Mouse (Mus musculus) adrenal gland, postnatal 14 days (tissue): ENCODE results near the gene Tbx6. TPM values are rescaled to one million over a fixed set of nuclear protein-coding genes. Genes with fewer than 3 reads are reported as not detected.

ENCODE experiments used
- DNase-seq: peaks from one replicate; pipeline ENCODE4 v3.0.0; 2021; ENCODE audit warnings: mixed read lengths
- total RNA-seq: library from RNA; stranded (reverse); gene quantifications from 2 replicates; pipeline ENCODE4 v1.2.3, GENCODE M21; 2021

Tbx6 gene
- total RNA-seq, 1 experiment from 2014 or later = 1.5 TPM

DNA sequence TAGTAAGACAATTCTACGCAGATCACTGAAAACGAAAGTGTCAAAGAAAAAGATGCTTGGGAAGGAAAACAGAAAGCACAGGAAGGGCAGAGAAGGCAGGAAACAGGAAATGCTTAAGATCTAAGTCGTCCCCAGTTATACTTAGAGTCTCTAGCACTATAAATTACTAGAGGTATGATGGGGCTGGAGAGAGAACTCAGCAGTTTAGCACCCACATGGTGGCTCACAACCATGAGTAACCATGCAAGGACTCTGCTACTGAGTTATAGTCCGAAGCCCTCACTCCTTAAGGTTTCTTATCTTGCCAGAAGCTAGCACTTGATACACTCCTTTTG, 13.0 kb downstream of the Tbx6 start:
- DNase-seq = no peak

DNA sequence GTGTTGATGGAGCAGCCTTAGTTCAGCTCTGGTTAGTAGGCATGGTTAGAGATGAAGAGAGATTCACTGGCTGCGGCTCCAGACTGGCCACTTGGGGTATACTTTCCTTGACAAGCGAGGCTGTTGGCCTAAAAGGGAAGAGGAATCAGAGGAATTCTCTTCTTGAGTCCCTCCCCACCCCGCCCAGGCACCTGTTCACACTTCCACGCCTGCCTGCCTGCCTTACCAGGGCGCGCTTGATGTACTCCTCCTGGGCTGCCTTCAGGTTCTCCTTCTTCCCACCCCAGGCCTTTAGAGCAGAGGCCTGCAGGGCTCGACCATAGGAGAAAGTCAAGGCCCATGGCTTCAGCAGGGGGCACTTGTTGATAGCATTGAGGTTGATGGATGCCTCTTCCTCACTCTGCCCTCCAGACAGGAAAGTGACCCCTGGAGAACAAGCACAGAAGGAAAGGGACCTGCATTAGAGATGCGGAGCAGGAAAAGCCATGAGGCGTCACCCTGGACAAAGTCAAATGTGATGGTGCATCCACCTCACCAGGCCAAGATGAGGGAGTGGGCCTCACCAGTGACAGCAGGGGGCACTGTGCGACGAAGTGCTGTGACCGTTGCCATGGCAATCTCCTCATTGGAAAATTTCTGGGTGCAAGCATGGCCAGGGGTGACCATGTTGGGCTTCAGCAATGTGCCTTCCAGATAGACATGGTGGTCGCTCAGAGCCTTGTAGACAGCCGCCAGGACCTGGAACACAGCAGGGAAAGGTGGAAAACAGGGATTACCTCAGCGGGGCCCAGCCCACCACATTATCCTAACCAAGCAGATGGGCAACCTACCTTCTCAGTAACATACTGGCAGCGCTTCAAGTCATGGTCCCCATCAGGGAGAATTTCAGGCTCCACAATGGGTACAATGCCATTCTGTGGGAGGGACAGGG, 14.4 kb downstream of the Tbx6 start:
- no peak for DNase-seq

DNA sequence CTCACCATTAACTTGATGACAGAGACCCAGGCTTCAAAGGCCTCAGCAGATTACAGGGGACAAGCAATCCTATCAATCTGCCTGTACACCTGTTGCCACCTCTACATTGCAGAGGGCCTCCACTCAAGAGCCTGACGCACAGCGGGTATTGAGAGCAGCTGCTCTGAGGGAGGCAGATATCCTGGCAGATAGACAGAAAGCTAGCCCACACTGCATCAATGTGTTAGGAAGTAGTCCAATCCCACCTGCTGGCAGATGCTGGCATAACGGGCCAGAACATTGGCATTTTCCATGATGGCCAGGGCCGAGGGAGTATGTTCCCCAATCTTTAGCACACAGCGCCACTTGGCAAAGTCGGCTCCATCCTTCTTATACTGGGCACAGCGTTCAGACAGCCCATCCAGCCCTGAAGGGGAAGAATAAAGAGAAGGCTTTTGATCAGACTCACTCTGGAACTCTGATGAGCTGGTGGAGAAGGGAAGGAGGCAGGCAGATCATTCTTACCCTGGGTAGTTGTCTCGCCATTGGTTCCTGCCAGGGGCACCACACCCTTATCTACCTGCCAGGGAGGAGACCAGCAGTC, 15.2 kb downstream of the Tbx6 start:
- DNase-seq = peak; percentile 61

DNA sequence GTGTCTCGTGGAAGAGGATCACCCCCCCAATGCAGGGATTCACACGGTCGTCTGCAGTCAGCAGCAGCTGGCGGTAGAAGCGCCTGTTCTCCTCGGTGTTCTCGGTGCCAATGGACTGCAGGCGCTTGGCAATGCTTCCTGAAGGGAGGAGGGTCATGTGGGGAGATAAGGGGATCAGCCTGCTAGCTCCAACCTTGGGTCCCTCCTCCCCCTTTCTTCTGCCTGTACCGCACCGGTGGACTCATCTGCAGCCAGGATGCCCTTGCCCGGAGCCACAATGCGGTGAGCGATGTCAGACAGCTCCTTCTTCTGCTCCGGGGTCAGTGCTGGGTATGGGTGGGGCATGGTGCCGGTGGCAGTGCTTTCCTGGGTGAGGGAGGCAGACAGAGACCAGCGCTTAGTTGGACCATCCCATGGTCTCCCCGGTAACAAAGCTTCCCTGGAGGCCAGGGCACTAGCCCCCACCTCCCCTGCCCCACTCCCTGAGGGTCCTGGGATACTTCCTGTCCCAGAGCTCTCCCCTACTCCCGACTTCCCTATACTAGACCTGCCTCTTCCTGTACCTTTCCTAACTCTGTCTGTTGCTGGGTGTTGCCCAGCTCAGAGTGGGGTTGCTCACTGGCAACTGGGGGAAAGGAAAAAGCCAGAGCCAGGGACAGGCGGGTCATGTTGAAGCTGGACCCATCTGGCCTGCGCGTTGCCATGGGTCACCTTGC, 16.3 kb downstream of the Tbx6 start, which contains the start of gene Fam57b:
Fam57b (plus strand) TSS at position 258 of the 716 bp plus-strand sequence.
- DNase-seq = peak; percentile 81

DNA sequence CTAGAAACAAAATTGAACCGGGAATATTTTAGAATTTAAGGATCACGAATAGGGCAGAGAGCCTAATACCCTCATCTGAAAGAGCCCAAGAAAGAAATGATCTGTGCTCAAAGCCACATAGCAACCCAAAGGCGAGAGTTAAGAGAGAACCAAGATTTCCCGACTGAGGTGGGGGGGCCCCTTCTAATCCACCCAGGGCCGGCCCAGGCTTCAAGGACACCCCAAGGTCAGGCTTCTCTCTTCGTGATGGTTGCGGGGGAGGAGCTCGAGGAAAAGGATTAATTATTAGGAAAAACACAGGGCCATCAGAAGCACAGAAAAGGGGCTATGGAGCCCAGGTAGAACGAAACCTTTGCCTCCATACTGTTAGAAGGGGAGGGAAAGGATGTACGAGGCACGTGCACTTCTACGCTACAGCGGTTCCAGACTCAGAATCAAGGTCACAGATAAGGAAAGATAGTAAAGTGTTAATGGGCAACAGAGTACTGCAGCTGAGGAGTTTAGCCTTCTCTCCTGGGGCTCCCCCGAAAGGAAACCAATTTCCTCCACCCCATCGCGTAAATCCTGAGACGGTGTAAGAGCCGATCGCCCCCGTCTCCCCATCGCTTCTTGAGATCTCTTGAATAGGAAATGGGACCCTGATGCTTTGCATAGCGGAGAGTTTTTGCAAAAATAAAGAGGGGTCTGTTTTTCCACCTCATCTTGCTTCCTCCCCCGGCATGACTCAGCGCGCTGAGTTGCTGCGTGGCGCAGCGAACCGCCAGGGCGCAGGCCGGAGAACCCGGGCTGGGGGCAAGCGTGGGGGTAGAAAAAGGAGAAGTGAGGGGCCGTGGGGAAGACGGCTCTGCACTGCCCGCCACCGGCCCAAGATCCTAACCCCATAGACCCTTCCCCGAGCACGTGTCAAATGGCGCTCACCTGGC, 17.1 kb downstream of the Tbx6 start:
- peak; percentile 77 for DNase-seq

DNA sequence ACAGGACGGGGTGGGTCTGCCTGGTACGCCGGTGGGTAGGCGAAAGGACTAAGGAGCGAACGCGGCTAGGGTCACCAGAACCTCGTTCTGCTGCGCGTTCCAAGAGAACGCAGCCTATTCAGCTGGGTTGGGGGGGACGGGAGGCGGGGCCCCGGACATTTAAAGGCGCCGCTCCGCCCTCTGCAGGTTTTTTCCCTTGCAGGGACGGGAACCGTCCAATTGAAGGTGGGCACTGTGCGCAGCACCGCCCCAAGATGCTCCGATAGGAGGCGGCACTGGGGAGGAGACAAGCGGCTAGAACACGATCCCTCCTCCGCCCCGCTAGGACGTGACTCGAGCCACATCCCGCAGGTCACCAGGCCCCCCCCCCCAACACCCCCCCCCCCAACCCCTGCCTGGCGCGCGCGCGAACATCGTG, 17.8 kb downstream of the Tbx6 start:
- peak; percentile 98 for DNase-seq

DNA sequence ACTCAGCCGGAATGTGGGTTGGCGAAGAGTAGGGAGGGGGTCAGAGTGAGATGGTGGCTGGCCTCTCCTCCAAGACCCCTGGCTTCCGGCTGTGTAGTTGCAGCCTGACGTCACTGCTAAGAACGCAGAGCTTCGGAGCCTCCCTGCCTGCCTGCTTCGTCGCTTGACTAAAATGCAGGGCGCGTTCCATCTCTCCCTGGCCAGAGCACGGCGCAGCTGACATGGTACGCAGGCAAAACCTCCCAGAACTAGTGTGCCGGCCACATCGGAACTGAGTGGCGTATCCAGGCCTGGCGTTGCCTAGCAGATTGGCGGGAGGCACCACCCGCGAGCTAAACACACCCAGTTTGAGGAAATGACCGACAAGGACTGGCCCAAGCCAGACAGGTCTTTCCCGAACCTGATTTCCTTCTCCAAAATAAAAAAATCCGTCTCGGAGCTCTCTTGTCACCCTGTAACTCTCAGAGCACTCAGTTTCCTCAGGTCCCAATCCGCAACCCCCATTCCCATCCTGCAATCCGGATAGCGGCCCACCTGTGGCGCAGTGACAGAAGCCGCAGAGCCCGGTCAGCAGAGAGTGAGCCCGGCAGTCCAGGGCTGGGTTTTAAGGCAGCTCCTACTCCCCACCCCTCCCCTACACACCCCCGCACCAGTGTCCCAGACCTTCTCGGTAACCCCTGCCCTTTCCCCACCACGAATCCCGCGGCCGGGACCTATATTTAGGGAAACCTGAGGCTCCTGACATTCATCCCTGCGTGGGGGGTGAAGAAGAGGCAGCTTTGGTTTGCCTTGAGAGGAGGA, 18.4 kb downstream of the Tbx6 start:
- peak; percentile 52 for DNase-seq

DNA sequence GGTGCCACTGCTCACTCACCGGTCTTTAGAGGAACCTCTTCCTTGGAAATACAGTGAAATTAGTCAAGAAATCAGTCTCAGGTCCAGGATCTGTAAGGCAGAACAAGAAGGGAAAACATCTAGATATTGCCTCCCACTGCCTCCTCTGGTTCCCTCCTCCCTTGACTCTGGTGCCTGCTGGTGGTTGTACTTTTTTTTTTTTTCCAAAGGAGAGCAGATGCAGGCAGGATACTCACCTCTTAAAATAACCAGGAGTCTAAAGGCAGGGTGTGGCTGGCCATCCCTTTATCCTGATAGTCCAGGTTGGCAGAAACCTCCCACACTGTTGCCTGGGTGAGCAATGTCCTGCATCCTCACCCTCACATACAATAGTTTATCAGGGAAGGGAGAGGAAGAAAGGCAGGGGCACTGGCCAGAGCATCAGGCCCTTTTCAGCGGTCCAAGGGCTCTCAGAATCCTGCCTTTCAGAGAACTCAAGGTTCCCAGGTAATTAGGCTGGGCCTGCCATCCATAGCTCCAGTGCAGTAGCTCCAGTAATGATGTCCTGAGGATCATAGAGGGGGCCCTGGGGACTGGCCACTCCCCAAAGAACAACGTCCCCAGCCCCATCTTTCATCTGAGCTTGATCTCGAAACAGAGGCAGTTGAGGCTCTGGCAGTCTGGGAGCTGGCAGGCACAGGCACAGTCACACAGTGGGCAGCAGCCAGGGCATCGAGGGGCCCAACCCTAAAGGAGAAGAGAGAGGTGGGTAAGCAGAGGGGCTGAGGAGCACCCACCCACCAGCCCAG, 19.2 kb downstream of the Tbx6 start:
- no peak for DNase-seq

DNA sequence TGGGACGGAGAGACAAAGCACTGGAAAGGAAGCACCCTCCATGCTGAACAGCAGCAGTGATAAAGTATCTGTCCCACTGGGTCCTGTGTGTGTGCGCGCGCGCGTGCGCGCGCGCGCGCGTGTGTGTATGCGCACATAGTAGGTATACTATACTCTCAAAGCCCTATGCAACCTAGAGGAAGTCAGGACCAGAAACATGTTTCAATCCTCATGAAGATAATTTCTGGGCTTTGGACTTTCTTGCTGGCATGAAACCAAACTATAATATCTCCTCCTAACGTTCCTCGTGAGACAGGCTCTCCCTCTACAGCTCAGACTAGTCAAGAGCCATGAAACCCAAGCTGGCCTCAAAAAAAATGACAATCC, 19.8 kb downstream of the Tbx6 start:
- no peak for DNase-seq

DNA sequence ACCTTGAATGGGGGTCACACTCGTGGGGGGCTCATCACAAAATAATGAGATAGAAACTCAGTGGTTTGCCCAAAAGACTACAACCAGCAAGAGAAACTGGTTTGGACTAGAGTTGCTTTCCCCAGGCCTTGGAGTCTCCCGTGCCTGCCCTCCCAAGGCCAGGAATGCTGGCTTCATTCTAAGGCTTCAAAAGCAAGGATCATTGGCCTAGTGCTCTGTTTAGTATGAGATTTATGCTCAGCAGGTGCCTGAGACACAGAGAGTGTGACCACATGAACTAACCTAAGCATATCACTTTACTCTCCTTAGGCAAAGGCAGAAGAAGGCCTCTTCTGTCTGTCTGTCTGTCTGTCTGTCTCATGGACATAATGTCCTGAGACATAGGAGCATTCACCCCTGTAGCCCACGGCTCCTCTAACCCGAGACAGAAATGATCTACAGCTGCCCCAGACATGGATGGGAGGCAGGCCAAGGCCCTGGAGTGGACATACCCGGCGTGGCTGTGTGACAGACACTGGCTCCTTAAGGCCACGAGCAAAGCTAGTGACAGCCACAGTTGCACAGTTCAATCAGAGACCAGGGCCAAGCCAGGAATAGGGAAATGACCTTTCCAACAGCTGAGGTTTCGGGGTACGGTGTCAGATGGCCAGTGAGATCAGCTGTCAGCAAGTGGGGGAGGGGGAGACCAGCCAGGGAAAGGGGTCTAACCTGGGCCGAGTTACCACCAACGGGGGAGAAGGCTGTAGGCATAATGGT, 21.0 kb downstream of the Tbx6 start:
- peak; percentile 69 for DNase-seq

DNA sequence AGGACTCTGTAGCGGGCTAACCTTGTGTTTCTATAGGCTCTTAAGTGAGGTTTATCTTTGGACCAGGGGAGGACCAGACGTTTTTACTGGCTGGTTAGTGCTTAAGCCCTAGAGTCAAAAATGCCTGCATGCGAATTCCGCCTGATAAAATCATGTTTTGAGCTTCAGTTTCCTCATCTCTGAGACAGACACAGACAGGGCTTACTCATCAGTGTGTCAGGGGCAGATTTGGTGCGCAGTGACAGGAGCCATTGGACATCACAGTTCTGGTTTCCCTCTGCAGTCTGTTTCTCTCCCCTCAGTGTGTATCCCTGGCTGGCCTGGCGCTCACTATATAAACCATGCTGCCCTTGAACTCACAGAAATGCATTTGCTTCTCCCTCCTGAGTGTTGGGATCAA, 21.9 kb downstream of the Tbx6 start:
- DNase-seq = peak; percentile 43

DNA sequence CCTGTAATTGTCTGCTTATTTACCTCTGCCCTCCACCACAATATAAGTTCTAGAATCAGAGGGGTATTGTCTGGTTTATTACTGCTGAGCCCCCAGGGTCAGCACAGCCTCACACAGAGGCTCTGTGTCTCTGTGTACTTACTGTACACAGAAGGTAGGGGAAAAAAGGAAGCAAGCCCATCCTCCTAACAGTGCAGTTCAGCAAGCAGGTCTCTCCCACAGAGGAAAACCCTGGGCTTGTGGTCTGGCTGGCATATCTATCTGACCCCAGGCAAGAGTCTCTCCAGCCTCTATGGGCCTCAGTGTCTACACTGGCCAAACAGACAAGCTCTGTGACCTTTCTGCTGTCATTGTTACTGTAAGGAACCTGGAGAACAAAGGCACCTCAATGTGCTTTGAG, 22.5 kb downstream of the Tbx6 start:
- no peak for DNase-seq

DNA sequence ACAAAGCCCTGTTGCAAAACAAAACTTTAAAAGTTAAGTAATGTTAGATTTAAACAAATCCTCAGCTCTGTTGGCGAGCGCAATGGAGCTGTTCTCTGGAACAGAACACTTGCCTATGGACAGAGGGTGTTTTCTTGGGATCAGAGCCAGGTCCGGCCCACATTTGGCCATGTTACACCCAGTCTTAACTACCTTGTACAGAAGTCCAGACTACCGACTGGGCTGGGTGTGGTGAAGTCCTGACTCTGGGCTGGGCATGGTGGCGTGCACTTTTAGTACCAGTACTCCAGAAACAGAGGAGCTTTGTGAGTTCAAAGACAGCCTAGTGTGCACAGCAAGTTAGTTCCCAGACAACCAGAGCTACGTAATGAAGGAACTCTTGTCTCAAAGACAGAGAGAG, 25.7 kb downstream of the Tbx6 start:
- DNase-seq = peak; percentile 50

DNA sequence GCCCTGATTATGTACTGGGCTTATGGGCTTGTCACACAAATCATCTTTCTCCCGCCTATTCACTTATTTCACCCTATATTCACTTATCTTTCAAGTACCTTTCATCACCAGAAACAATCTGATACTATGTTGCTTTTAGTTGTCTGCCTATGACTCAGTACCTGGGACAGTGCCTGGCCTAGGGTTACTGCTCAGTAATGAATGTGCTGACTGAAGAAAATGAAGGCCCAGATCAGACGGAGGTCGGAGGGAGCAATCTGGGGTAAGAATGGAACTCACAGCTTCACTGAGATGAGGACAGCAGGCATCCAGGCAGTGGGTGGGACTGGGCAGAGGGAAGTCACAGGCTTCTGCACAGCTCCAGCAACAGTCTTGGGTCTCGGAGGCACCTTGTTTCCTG, 26.1 kb downstream of the Tbx6 start:
- peak; percentile 52 for DNase-seq

DNA sequence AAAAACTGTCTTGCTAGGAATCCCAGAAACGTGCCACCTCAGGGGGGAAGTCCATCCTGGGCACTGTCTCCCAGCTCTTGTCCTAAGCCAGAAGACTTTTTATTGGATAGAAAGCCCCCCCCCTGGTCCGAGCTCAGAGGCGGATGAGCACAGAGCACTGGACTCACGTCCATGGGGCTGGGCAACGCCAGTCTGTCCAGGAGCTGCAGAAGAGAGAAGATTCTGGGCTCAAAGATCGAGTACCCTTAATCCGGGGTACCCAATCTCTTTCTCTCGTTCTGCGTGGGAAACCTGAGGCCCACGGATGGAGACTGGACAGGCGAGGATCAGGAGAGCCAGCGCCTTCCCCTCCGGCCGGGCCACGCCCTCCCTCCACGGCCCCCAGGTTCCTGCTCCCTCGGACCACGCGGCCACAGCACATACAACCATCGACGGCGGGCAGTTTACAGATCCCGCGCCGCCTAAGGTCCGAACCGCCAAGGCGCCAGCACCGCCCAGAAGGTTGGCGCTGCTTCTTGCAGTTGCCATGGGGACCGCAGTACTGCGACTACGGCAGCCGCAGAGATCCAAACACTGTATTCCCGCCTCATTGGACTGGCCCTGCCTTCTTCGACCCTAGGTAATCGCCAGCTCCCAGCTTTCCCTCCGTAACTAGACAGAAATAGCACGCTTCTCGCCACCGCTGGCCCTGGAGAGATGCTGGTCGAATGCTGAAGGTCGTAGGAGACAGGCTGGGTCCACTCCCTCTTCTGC, 27.6 kb downstream of the Tbx6 start:
- DNase-seq = peak; percentile 94

DNA sequence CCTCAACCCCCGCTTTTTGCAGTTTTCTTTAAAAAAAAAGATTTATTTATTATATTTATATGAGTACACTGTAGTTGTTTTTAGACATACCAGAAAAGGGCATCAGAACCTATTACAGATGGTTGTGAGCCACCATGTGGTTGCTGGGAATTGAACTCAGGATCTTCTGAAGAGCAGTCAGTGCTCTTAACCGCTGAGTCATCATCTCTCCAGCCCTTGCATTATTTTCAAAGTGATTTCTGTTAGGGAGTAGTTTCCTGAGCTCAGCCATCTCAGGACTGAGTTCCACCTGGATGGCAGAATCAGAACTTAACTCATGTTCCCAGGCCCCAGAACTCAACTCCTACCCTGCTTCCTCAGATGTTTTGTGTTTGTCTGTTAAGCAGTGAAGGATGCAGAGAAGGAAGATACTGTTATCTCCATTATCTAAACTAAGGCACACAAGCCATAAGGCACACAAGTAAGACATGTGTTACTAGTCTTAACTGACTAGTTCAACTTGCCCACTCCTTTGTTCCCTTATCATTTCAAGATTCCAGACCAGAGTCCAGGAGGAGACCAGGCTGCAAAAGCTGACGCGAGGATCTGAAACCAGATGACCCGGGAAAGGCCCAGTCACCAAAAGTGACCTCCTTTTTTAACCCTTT, 28.6 kb downstream of the Tbx6 start:
- DNase-seq = no peak

DNA sequence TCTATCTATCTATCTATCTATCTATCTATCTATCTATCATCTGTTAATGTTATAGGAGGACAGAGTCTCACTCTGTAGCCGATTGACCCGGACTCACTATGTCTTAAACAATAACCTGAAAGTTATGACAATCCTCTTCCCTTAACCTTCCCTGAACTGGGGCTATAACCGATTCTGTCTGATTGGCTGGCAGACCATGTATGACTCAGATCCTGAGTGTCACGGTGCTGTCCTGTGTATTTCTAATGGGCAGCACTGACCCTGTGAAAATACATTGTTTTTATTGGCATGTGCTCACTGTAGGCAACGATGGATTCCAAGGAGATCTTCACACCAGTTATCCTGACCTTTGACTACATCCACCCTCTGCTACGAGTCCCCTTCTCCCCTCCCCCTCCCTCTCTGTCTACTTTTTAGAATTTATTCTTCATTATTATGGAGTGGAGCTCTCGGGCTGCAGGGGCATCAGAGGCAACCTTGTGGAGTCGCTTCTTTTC, 34.5 kb downstream of the Tbx6 start:
- DNase-seq = peak; percentile 29

DNA sequence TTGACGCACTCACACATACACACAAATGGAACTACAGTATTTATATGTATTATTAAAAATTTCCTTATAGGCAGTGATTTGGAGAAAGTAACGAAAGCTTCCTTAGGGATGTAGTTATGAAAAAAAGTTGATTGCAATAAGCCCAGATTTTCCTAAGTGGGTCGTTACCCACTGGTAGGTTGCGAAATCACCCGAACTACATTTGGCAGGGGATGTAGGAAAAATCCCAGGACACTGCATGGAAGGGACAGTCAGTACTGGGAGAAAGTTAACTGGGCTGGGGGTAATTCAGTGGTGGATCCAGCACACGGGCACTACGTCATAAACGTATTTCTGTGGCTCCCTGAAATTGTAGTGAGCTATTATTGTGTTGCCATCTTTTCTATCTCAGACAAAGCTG, 35.2 kb downstream of the Tbx6 start:
- peak; percentile 58 for DNase-seq
